Mouse (Mus musculus) midbrain, embryonic 15.5 days (tissue): ENCODE results near the gene Slc16a4. TPM values are rescaled to one million over a fixed set of nuclear protein-coding genes. Genes with fewer than 3 reads are reported as not detected.
A peak's percentile ranks its signal among the peaks of the same experiment; 100 is the strongest.
"Not testable (repeated sequence)": the region's sequence is repeated elsewhere in the genome, so short reads cannot be mapped to it uniquely, and the experiment has no call there.

Experiments
- ATAC-seq: fragments of 200-750 bp; cut with Nextera tagmentation; replicated peaks from 2 replicates; pipeline ENCODE4 v1.8.0; 2017; ENCODE audit warnings: moderate TSS enrichment
- H3K27ac ChIP-seq: fragments of 300-500 bp; sonication (generic); 2 replicates; pipeline ENCODE4 v1.5.1; 2015; ENCODE audit warnings: mild to moderate bottlenecking, inconsistent platforms
- H3K27me3 ChIP-seq: fragments of 300-500 bp; sonication (generic); replicated peaks from 2 replicates; pipeline ENCODE4 v1.6.1; 2015; ENCODE audit warnings: inconsistent platforms
- H3K36me3 ChIP-seq: fragments of 300-500 bp; sonication (generic); replicated peaks from 2 replicates; pipeline ENCODE4 v1.6.1; 2015; ENCODE audit warnings: inconsistent platforms
- H3K4me1 ChIP-seq: fragments of 300-500 bp; sonication (generic); 2 replicates; pipeline ENCODE4 v1.6.1; 2015; ENCODE audit warnings: inconsistent platforms
- H3K4me2 ChIP-seq: fragments of 300-500 bp; sonication (generic); 2 replicates; pipeline ENCODE4 v1.6.1; 2015; ENCODE audit warnings: inconsistent platforms, mild to moderate bottlenecking, moderate library complexity
- H3K4me3 ChIP-seq: fragments of 300-500 bp; sonication (generic); 2 replicates; pipeline ENCODE4 v1.5.1; 2015; ENCODE audit warnings: mild to moderate bottlenecking, inconsistent platforms
- H3K9ac ChIP-seq: fragments of 300-500 bp; sonication (generic); 2 replicates; pipeline ENCODE4 v1.6.1; 2015; ENCODE audit warnings: mild to moderate bottlenecking, inconsistent platforms
- H3K9me3 ChIP-seq: fragments of 300-500 bp; sonication (generic); 2 replicates; pipeline ENCODE4 v1.6.1; 2016; ENCODE audit warnings: inconsistent platforms
- WGBS: fragments of 180-500 bp; shearing (Covaris S2); methylation state at CpG from one replicate; pipeline ENCODE4 v1.1.7; 2015; ENCODE audit warnings: mixed read lengths; 5-methylcytosine and 5-hydroxymethylcytosine counted together
- polyA plus RNA-seq: library from polyadenylated mRNA; unstranded; fragments of >200 nt; fragmentation: Nextera tagmentation; extraction: Ambion mirVana; gene quantifications from 2 replicates; pipeline ENCODE4 v1.2.1, GENCODE M21; 2015

Gene Slc16a4
- polyA plus RNA-seq, 1 experiment from 2014 or later, result 2.3 TPM

GRCm38 (mm10) chr3:107266814-107267345 is 24.1 kb upstream of the Slc16a4 start:
- Histone ChIP-seq H3K9ac (no peak overlapping the region), H3K4me1 (no peaks in the 10 kb centered on the region), H3K9me3 (no peaks in the 10 kb centered on the region), H3K27me3 (no peaks in the 10 kb centered on the region), H3K4me2 (no peak overlapping the region), H3K36me3 (no peaks in the 10 kb centered on the region), H3K27ac (no peak overlapping the region), H3K4me3 (no peak overlapping the region)
- WGBS, result 70% methylated on average over 2 of the region's 2 CpGs
- ATAC-seq, result no peak

- Histone ChIP-seq H3K4me2 (no peak overlapping the region), H3K4me3 (no peak overlapping the region), H3K9ac (no peak overlapping the region), H3K4me1 (no peaks in the 10 kb centered on the region), H3K36me3 (no peaks in the 10 kb centered on the region), H3K27me3 (no peaks in the 10 kb centered on the region), H3K27ac (no peak overlapping the region), H3K9me3 (no peaks in the 10 kb centered on the region)
- ATAC-seq, result no peak
- 86% methylated on average over 3 of the region's 3 CpGs for WGBS
These were observed 18.6 kb upstream of the Slc16a4 start for GRCm38 (mm10) chr3:107272433-107272832.

- WGBS, result 14% methylated on average over 3 of the region's 3 CpGs
- H3K4me3 ChIP-seq, result no peak overlapping the region
- peak; percentile 76 for ATAC-seq
- H3K27ac ChIP-seq, result no peak overlapping the region
- H3K36me3 ChIP-seq, result no peaks in the 10 kb centered on the region
- no peak overlapping the region for H3K9ac ChIP-seq
- H3K9me3 ChIP-seq, result no peaks in the 10 kb centered on the region
- H3K4me1 ChIP-seq, result no peaks in the 10 kb centered on the region
- H3K4me2 ChIP-seq, result no peak overlapping the region
- no peaks in the 10 kb centered on the region for H3K27me3 ChIP-seq
These were observed 17.2 kb upstream of the Slc16a4 start for GRCm38 (mm10) chr3:107273820-107274219.

- peaks cover 9% of the 10 kb centered on the region for H3K4me1 ChIP-seq
- no peak for ATAC-seq
- 70% methylated on average over 5 of the region's 5 CpGs for WGBS
- no peaks in the 10 kb centered on the region for H3K9me3 ChIP-seq
- no peak overlapping the region for H3K4me3 ChIP-seq
- H3K36me3 ChIP-seq, result no peaks in the 10 kb centered on the region
- H3K27me3 ChIP-seq, result no peaks in the 10 kb centered on the region
- H3K9ac ChIP-seq, result no peak overlapping the region
- no peak overlapping the region for H3K27ac ChIP-seq
- no peak overlapping the region for H3K4me2 ChIP-seq
These were observed 15.7 kb upstream of the Slc16a4 start for GRCm38 (mm10) chr3:107275351-107275750.

- Histone ChIP-seq H3K9me3 (no peaks in the 10 kb centered on the region), H3K9ac (no peak overlapping the region), H3K4me2 (no peak overlapping the region), H3K27ac (no peak overlapping the region), H3K27me3 (no peaks in the 10 kb centered on the region), H3K36me3 (no peaks in the 10 kb centered on the region), H3K4me3 (no peak overlapping the region), H3K4me1 (peaks cover 11% of the 10 kb centered on the region)
- 61% methylated on average over 4 of the region's 4 CpGs for WGBS
- no peak for ATAC-seq
These were observed 15.0 kb upstream of the Slc16a4 start for GRCm38 (mm10) chr3:107275996-107276395.

- no peaks in the 10 kb centered on the region for H3K27me3 ChIP-seq
- H3K27ac ChIP-seq, result no peak overlapping the region
- ATAC-seq, result no peak
- H3K4me2 ChIP-seq, result no peak overlapping the region
- peaks cover 11% of the 10 kb centered on the region for H3K4me1 ChIP-seq
- no peaks in the 10 kb centered on the region for H3K9me3 ChIP-seq
- no peak overlapping the region for H3K4me3 ChIP-seq
- no peaks in the 10 kb centered on the region for H3K36me3 ChIP-seq
- H3K9ac ChIP-seq, result no peak overlapping the region
- 91% methylated on average over 3 of the region's 3 CpGs for WGBS
These were observed 14.4 kb upstream of the Slc16a4 start for GRCm38 (mm10) chr3:107276626-107277025.

- Histone ChIP-seq H3K9ac (peak within 1 kb of the TSS; percentile 67), H3K4me3 (peak within 1 kb of the TSS; percentile 78), H3K9me3 (no peaks in the 10 kb centered on the region), H3K4me1 (peaks cover 11% of the 10 kb centered on the region), H3K27ac (no peak within 1 kb of the TSS), H3K4me2 (peak within 1 kb of the TSS; percentile 51), H3K36me3 (peaks cover 8% of the 10 kb centered on the region; the same call in 1 of the 2 replicates), H3K27me3 (no peaks in the 10 kb centered on the region)
- 3% methylated on average over 43 of the region's 43 CpGs for WGBS
- peak; percentile 94 for ATAC-seq
These were observed 12.4 kb upstream of the Slc16a4 start, which contains the start of gene Lamtor5 for GRCm38 (mm10) chr3:107278479-107279269. Gene Lamtor5, plus strand, starts transcription at chr3:107278858.

GRCm38 (mm10) chr3:107286123-107286522 is 4.9 kb upstream of the Slc16a4 start:
- WGBS, result 85% methylated on average over 2 of the region's 2 CpGs
- no peak for ATAC-seq

GRCm38 (mm10) chr3:107287346-107287745 is 3.7 kb upstream of the Slc16a4 start:
- no peak overlapping the region for H3K9ac ChIP-seq
- H3K27me3 ChIP-seq, result no peaks in the 10 kb centered on the region
- no peaks in the 10 kb centered on the region for H3K4me1 ChIP-seq
- H3K27ac ChIP-seq, result no peak overlapping the region
- H3K36me3 ChIP-seq, result peaks cover 5% of the 10 kb centered on the region; the same call in 1 of the 2 replicates
- no peaks in the 10 kb centered on the region for H3K9me3 ChIP-seq
- no peak overlapping the region for H3K4me2 ChIP-seq
- H3K4me3 ChIP-seq, result no peak overlapping the region
- no peak for ATAC-seq

More at GRCm38 (mm10) chr3:107286123-107286522, 4.9 kb upstream of the Slc16a4 start:
- Histone ChIP-seq H3K9me3 (no peaks in the 10 kb centered on the region), H3K27ac (no peak overlapping the region), H3K4me2 (no peak overlapping the region), H3K4me1 (no peaks in the 10 kb centered on the region), H3K36me3 (peaks cover 8% of the 10 kb centered on the region; the same call in 1 of the 2 replicates), H3K4me3 (no peak overlapping the region), H3K9ac (no peak overlapping the region), H3K27me3 (no peaks in the 10 kb centered on the region)

- no peak overlapping the region for H3K4me3 ChIP-seq
- 90% methylated on average over 5 of the region's 5 CpGs for WGBS
- no peaks in the 10 kb centered on the region for H3K27me3 ChIP-seq
- H3K9me3 ChIP-seq, result no peaks in the 10 kb centered on the region
- H3K9ac ChIP-seq, result no peak overlapping the region
- no peak for ATAC-seq
- H3K4me2 ChIP-seq, result no peak overlapping the region
- no peaks in the 10 kb centered on the region for H3K36me3 ChIP-seq
- no peak overlapping the region for H3K27ac ChIP-seq
- no peaks in the 10 kb centered on the region for H3K4me1 ChIP-seq
These were observed 4.8 kb downstream of the Slc16a4 start for GRCm38 (mm10) chr3:107295672-107296360.

- not testable (repeated sequence) for H3K9me3 ChIP-seq, H3K4me1 ChIP-seq, ATAC-seq, H3K9ac ChIP-seq, H3K4me2 ChIP-seq, H3K27me3 ChIP-seq, H3K27ac ChIP-seq, H3K36me3 ChIP-seq, H3K4me3 ChIP-seq
- whole genome bisulfite sequencing, result 72% methylated on average over 4 of the region's 4 CpGs
These were observed 5.9 kb downstream of the Slc16a4 start for GRCm38 (mm10) chr3:107296917-107297316.

GRCm38 (mm10) chr3:107317338-107317737 is 26.3 kb downstream of the Slc16a4 start:
- Histone ChIP-seq H3K4me3 (no peak overlapping the region), H3K4me1 (peaks cover 14% of the 10 kb centered on the region), H3K27me3 (no peaks in the 10 kb centered on the region), H3K9ac (no peak overlapping the region), H3K9me3 (no peaks in the 10 kb centered on the region), H3K27ac (no peak overlapping the region), H3K36me3 (no peaks in the 10 kb centered on the region), H3K4me2 (no peak overlapping the region)
- ATAC-seq, result no peak
- 97% methylated on average over 3 of the region's 3 CpGs for WGBS
